In the genomic region with DNA sequence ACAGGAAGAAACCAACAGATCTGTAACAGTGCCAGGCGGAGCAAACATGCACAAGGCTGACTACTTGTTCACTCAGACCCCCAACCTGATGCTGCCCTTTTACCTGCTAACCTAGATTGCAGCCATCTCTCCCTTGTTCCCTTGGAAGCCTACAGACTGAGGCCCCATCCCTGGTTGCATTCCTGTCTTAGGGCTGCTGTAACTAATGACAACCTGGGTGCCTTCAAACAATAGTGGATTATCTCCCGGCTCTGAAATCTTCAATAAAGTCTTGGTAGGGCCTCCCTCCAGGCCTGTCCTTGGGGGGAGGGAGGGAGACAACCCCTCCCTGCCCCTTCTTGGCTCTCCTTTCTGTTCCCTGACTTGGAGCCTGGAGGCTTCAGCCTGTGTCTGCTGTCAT, we compare ENCODE assay signal across 32 mouse cellular contexts. TPM values are rescaled to one million over a fixed set of nuclear protein-coding genes. Genes with fewer than 3 reads are reported as not detected.
A peak's percentile ranks its signal among the peaks of the same experiment; 100 is the strongest.
DNase-seq lines count a peak whose midpoint lies in the region; ATAC-seq lines count a peak whose summit lies in the region.
"Had no signal": no experiment of that assay in that cellular context is flagged by ENCODE, and none has a peak within 500 bp of the region (broad histone marks: within the 10 kb centered on the region; RNA-seq: fewer than 3 reads in every experiment).

No protein-coding gene starts in this region.

- DNase-seq in embryo, embryonic 10.5 days (ENCODE audit: low spot score) = peak; percentile 37
- no peak for DNase-seq in embryo, embryonic 9.5 days (ENCODE audit: extremely low spot score)
- DNase-seq in midbrain, embryonic 10.5 days (ENCODE audit: low spot score) = peak; percentile 61
- DNase-seq in left cerebral cortex, postnatal 14 days (ENCODE audit: low spot score in 2 of 2) = no peak
- DNase-seq in adrenal gland, postnatal 25 days = no peak
- DNase-seq: adrenal gland, adult 8-10 months; cerebellum, adult 11-12 months; cerebellum, adult 9-11 months; forebrain, postnatal 0 days; gastrocnemius, postnatal 14 days; kidney, adult 11 months; kidney, postnatal 14 days; layer of hippocampus, adult 9-11 months; liver; lung, adult 2 months; lung, postnatal 10 days; right cerebral cortex, postnatal 4 days; thymus, adult 18-20 months; thymus, postnatal 25 days had no signal

- no peak overlapping the region for H3K9ac ChIP-seq in midbrain, embryonic 16.5 days (ENCODE audit: low read depth, low read length)
- H3K9ac ChIP-seq in hindbrain, embryonic 13.5 days = no peak overlapping the region
- H3K9ac ChIP-seq in midbrain, embryonic 13.5 days (replicated peaks) = no peak overlapping the region
- H3K9ac ChIP-seq: forebrain, postnatal 0 days; heart, embryonic 15.5 days; liver, embryonic 14.5 days; neural tube, embryonic 12.5 days had no signal

- H3K4me1 ChIP-seq in midbrain, embryonic 10.5 days = peaks cover 58% of the 10 kb centered on the region
- no peaks in the 10 kb centered on the region for H3K4me1 ChIP-seq in midbrain, embryonic 16.5 days (ENCODE audit: control insufficient read depth, insufficient read depth, low read length)
- H3K4me1 ChIP-seq in hindbrain, embryonic 13.5 days (replicated peaks) = peaks cover 19% of the 10 kb centered on the region
- H3K4me1 ChIP-seq in midbrain, embryonic 13.5 days (replicated peaks) = peaks cover 26% of the 10 kb centered on the region
- H3K4me1 ChIP-seq: heart, embryonic 15.5 days had no signal

- no peak for ATAC-seq in midbrain, embryonic 16.5 days
- ATAC-seq in hindbrain, embryonic 13.5 days (ENCODE audit: low FRiP score) = 0 out of 2 replicates have a peak, but pooled peaks have one; percentile 11
- ATAC-seq in midbrain, embryonic 13.5 days = peak; percentile 38
- ATAC-seq: activated CD4-positive, CD25-positive, alpha-beta regulatory T cell, adult 4 months; forebrain, postnatal 0 days had no signal

- peak overlapping the region; percentile 85 for H3K27ac ChIP-seq in midbrain, embryonic 10.5 days (replicated peaks)
- H3K27ac ChIP-seq in midbrain, embryonic 16.5 days (ENCODE audit: low read length) = no peak overlapping the region
- no peak overlapping the region for H3K27ac ChIP-seq in hindbrain, embryonic 13.5 days
- peak overlapping the region; percentile 14; the same call in 1 of the 2 replicates for H3K27ac ChIP-seq in midbrain, embryonic 13.5 days
- H3K27ac ChIP-seq: heart, embryonic 10.5 days; heart, embryonic 15.5 days; liver, embryonic 14.5 days; neural tube, embryonic 12.5 days; stomach, postnatal 0 days had no signal

- no peak overlapping the region for H3K4me2 ChIP-seq in midbrain, embryonic 16.5 days (ENCODE audit: low read length)
- no peak overlapping the region for H3K4me2 ChIP-seq in hindbrain, embryonic 13.5 days
- no peak overlapping the region for H3K4me2 ChIP-seq in midbrain, embryonic 13.5 days (replicated peaks)
- H3K4me2 ChIP-seq: heart, embryonic 15.5 days; neural tube, embryonic 12.5 days had no signal

- H3K4me3 ChIP-seq in midbrain, embryonic 10.5 days = peak overlapping the region; percentile 5; the same call in 1 of the 2 replicates
- H3K4me3 ChIP-seq in midbrain, embryonic 16.5 days (ENCODE audit: low read depth, low read length) = no peak overlapping the region
- no peak overlapping the region for H3K4me3 ChIP-seq in hindbrain, embryonic 13.5 days
- no peak overlapping the region for H3K4me3 ChIP-seq in midbrain, embryonic 13.5 days (replicated peaks)
- H3K4me3 ChIP-seq: erythroblast, embryonic 14.5 days; heart, embryonic 10.5 days; heart, embryonic 15.5 days; myocyte; neural tube, embryonic 12.5 days had no signal

- 26% methylated on average over 2 of the region's 2 CpGs for WGBS in midbrain, embryonic 10.5 days
- 21% methylated on average over 2 of the region's 2 CpGs for WGBS in midbrain, embryonic 16.5 days
- WGBS in hindbrain, embryonic 13.5 days = 35% methylated on average over 2 of the region's 2 CpGs
- WGBS in midbrain, embryonic 13.5 days = 21% methylated on average over 2 of the region's 2 CpGs

- H3K36me3 ChIP-seq in midbrain, embryonic 10.5 days = no peaks in the 10 kb centered on the region
- no peaks in the 10 kb centered on the region for H3K36me3 ChIP-seq in midbrain, embryonic 16.5 days (ENCODE audit: control insufficient read depth, insufficient read depth, low read length)
- no peaks in the 10 kb centered on the region for H3K36me3 ChIP-seq in hindbrain, embryonic 13.5 days
- no peaks in the 10 kb centered on the region for H3K36me3 ChIP-seq in midbrain, embryonic 13.5 days
- H3K36me3 ChIP-seq: heart, embryonic 10.5 days; heart, embryonic 15.5 days; neural tube, embryonic 12.5 days had no signal

- H3K27me3 ChIP-seq in midbrain, embryonic 10.5 days (ENCODE audit: low read depth, poor library complexity, severe bottlenecking) = no peaks in the 10 kb centered on the region; the same call in 1 of the 2 replicates
- H3K27me3 ChIP-seq in midbrain, embryonic 16.5 days (ENCODE audit: control insufficient read depth, insufficient read depth, low read depth, low read length) = no peaks in the 10 kb centered on the region
- no peaks in the 10 kb centered on the region for H3K27me3 ChIP-seq in hindbrain, embryonic 13.5 days
- H3K27me3 ChIP-seq in midbrain, embryonic 13.5 days = no peaks in the 10 kb centered on the region
- H3K27me3 ChIP-seq: neural tube, embryonic 12.5 days had no signal

- intact Hi-C loops in left cerebral cortex, postnatal 14 days (cut with DNase I) = no loop called here

- peaks cover 3% of the 10 kb centered on the region; the same call in 1 of the 2 replicates for H3K9me3 ChIP-seq in midbrain, embryonic 10.5 days (replicated peaks)
- H3K9me3 ChIP-seq in midbrain, embryonic 16.5 days (replicated peaks; ENCODE audit: control insufficient read depth, low read length, poor library complexity, severe bottlenecking) = no peaks in the 10 kb centered on the region
- H3K9me3 ChIP-seq in hindbrain, embryonic 13.5 days = no peaks in the 10 kb centered on the region
- H3K9me3 ChIP-seq in midbrain, embryonic 13.5 days = peaks cover 3% of the 10 kb centered on the region; the same call in 1 of the 2 replicates
- H3K9me3 ChIP-seq: heart, embryonic 10.5 days; heart, embryonic 15.5 days; neural tube, embryonic 12.5 days had no signal

RNA-seq across cellular contexts. Expression of gene Syt7, which starts 34.1 kb away (rescaled TPM):
- polyA plus RNA-seq in midbrain, embryonic 10.5 days (2016; fragmentation: Nextera tagmentation; extraction: Ambion mirVana) = 1.6 and 2.2 TPM in 2 replicates
- polyA plus RNA-seq in midbrain, embryonic 16.5 days (2015; fragmentation: Nextera tagmentation; extraction: Ambion mirVana) = 13.6 and 15.5 TPM in 2 replicates
- polyA plus RNA-seq in hindbrain, embryonic 13.5 days (2015; fragmentation: Nextera tagmentation; extraction: Ambion mirVana) = 7.9 and 8.4 TPM in 2 replicates
- polyA plus RNA-seq in midbrain, embryonic 13.5 days (2015; fragmentation: Nextera tagmentation; extraction: Ambion mirVana) = 8.2 and 8.8 TPM in 2 replicates
- total RNA-seq in left cerebral cortex, postnatal 14 days (2021) = 100 to 1,000 TPM; 279 to 314 TPM
- total RNA-seq in adrenal gland, postnatal 25 days (2021) = 21.6 and 27.9 TPM in 2 replicates
- total RNA-seq: CH12.LX; granulocyte monocyte progenitor cell, adult 5-6 weeks had no signal
- polyA plus RNA-seq: erythroblast, embryonic 14.5 days had no signal

RNA-seq across cellular contexts. Expression of gene Dagla, which starts 50.2 kb away (rescaled TPM):
- 1.8 and 2.7 TPM in 2 replicates for polyA plus RNA-seq in midbrain, embryonic 10.5 days (2016; fragmentation: Nextera tagmentation; extraction: Ambion mirVana)
- 11.8 and 14.1 TPM in 2 replicates for polyA plus RNA-seq in midbrain, embryonic 16.5 days (2015; fragmentation: Nextera tagmentation; extraction: Ambion mirVana)
- 6.1 and 6.3 TPM in 2 replicates for polyA plus RNA-seq in hindbrain, embryonic 13.5 days (2015; fragmentation: Nextera tagmentation; extraction: Ambion mirVana)
- polyA plus RNA-seq in midbrain, embryonic 13.5 days (2015; fragmentation: Nextera tagmentation; extraction: Ambion mirVana) = 5.1 and 5.3 TPM in 2 replicates
- total RNA-seq in left cerebral cortex, postnatal 14 days (2021) = 10 to 100 TPM; 84.2 to 85.4 TPM
- 5.5 and 7.3 TPM in 2 replicates for total RNA-seq in adrenal gland, postnatal 25 days (2021)

Comparison
In these comparisons a context has a peak if more than half of its experiments do, and no peak if none do; other contexts are left out.
1. DNase-seq: peak in embryo, embryonic 10.5 days (single experiment) and midbrain, embryonic 10.5 days (single experiment); none in embryo, embryonic 9.5 days (single experiment), left cerebral cortex, postnatal 14 days (0 of 2) and adrenal gland, postnatal 25 days (single experiment).
2. H3K27ac ChIP-seq: peak in midbrain, embryonic 10.5 days (single experiment) and midbrain, embryonic 13.5 days (single experiment); none in midbrain, embryonic 16.5 days (single experiment) and hindbrain, embryonic 13.5 days (single experiment).